Mouse (Mus musculus) megakaryocyte, adult 5-6 weeks (primary cell): Measurements from ENCODE around the gene Isl2. TPM values are rescaled to one million over a fixed set of nuclear protein-coding genes. Genes with fewer than 3 reads are reported as not detected.
A peak's percentile ranks its signal among the peaks of the same experiment; 100 is the strongest.

Source experiments
- ATAC-seq: 2 replicates; pipeline ENCODE4 v1.8.0; 2016; ENCODE audit warnings: mild to moderate bottlenecking, inconsistent platforms; ENCODE audit not compliant: poor library complexity, severe bottlenecking
- total RNA-seq, 2 experiments: library from RNA; stranded (forward) in 1 of 2; stranded (reverse) in 1 of 2; fragments of 153-499, 151-499 nt in 1 of 2; fragments of 221-1000, 200-1000 nt in 1 of 2; gene quantifications; 2 replicates each; pipeline versions ENCODE4 v1.2.3 to v1.2.4; 2015 to 2017

Isl2 gene
- total RNA-seq, 2 experiments from 2014 or later: not detected

GRCm38 (mm10) chr9:55546176-55547010 is 7.9 kb downstream of the Isl2 start:
- peak; percentile 65 for ATAC-seq

- no peak for ATAC-seq
These were observed 10.4 kb downstream of the Isl2 start for GRCm38 (mm10) chr9:55548871-55549270.

- no peak for ATAC-seq
These were observed 10.9 kb downstream of the Isl2 start for GRCm38 (mm10) chr9:55549302-55549890.

GRCm38 (mm10) chr9:55554986-55555385 is 16.5 kb downstream of the Isl2 start:
- no peak for ATAC-seq

GRCm38 (mm10) chr9:55560960-55561359 is 22.5 kb downstream of the Isl2 start:
- ATAC-seq: no peak

GRCm38 (mm10) chr9:55568466-55569159 is 30.1 kb downstream of the Isl2 start:
- ATAC-seq: no peak

GRCm38 (mm10) chr9:55571071-55571470 is 32.6 kb downstream of the Isl2 start:
- no peak for ATAC-seq

GRCm38 (mm10) chr9:55576571-55576970 is 38.1 kb downstream of the Isl2 start:
- ATAC-seq: no peak

- no peak for ATAC-seq
These were observed 42.9 kb downstream of the Isl2 start for GRCm38 (mm10) chr9:55581414-55581813.

GRCm38 (mm10) chr9:55586141-55586540 is 47.7 kb downstream of the Isl2 start:
- no peak for ATAC-seq

Other genes with a start within 250 kb of the Isl2 start
- gene Nrg4, start 211.8 kb upstream of the Isl2 start, total RNA-seq (2015): 2.9 and 6.5 TPM in 2 replicates
- gene Nrg4, start 211.8 kb upstream of the Isl2 start, total RNA-seq (2017): 2.1 TPM in 2 replicates
- gene Tmem266, start 211.8 kb upstream of the Isl2 start, total RNA-seq (2015): not detected in 2 replicates
- gene Tmem266, start 211.8 kb upstream of the Isl2 start, total RNA-seq (2017): not detected in 2 replicates
- 101 and 115 TPM in 2 replicates for gene Etfa, start 26.4 kb upstream of the Isl2 start, total RNA-seq (2015)
- gene Etfa, start 26.4 kb upstream of the Isl2 start, total RNA-seq (2017): 31.5 and 37.8 TPM in 2 replicates